Mouse (Mus musculus): Measurements from ENCODE around the gene Coq2. TPM values are rescaled to one million over a fixed set of nuclear protein-coding genes. Genes with fewer than 3 reads are reported as not detected.

Coq2 gene
- polyA plus RNA-seq (2012; rRNA removed) = 83.5 and 88.4 TPM in 2 replicates

GRCm38 (mm10) chr5:100674711-100675376 is at the start of gene Coq2:
Gene Coq2 (minus strand): TSS chr5:100675140.

DNA sequence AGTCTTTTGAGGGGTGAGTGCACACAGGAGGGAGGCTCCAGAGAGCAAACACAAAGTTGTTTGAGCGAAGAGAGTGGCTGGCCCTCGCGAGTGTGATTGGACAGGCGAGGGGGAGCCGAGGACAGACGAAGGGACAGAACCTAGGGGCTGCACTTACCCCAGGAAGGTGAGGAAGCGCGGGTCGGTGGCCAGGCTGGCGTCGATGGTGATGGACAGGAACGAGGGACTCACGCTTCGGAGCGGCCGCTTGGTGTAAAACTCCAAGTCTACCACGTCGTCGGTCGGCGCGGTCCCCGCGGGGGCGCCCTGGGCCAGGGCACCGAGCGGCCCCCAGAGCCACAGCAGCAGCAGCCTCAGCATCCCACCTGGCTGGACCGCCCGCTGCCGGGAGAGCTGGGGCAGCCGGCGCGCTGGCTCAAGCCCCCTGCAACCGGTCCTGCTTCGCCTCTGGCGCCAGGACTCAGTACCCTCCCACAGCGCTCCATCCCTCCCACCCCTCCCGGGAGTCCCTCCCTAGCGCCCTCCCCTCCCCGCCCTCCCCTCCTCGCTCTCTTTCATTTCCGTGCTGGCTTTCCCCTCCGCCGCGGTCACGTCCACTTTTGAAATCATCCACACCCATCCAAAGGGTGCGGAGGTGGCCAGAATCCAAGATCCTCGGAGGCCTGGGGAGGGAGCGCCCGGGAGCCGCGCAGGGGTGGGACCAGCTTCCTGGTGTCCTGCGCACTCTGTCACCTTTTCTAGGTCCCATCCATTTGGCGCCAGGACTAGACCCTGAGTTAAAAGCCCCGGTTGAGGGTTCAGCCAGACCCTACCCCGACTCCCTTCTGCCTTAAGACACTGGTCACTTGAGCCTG is 44.5 kb upstream of the Coq2 start, which contains the start of gene Hpse:
Hpse (minus strand) TSS at position 482 of the 854 bp plus-strand sequence.

Other genes with a start within 250 kb of the Coq2 start
- gene Lin54, start 174.5 kb downstream of the Coq2 start, polyA plus RNA-seq (2012; rRNA removed) = 6.7 and 6.8 TPM in 2 replicates
- gene Cops4, start 156.8 kb downstream of the Coq2 start, polyA plus RNA-seq (2012; rRNA removed) = 77.5 and 78.0 TPM in 2 replicates
- gene Plac8, start 102.9 kb downstream of the Coq2 start, polyA plus RNA-seq (2012; rRNA removed) = 1.9 and 4.8 TPM in 2 replicates
- gene Hpse, start 44.6 kb upstream of the Coq2 start, polyA plus RNA-seq (2012; rRNA removed) = 0.38 and 0.47 TPM in 2 replicates
- gene Helq, start 123.5 kb upstream of the Coq2 start, polyA plus RNA-seq (2012; rRNA removed) = 37.7 and 40.6 TPM in 2 replicates
- 71.2 and 72.9 TPM in 2 replicates for gene Mrps18c, start 123.5 kb upstream of the Coq2 start, polyA plus RNA-seq (2012; rRNA removed)
- 9.1 and 9.5 TPM in 2 replicates for gene Abraxas1, start 145.8 kb upstream of the Coq2 start, polyA plus RNA-seq (2012; rRNA removed)
- gene Gpat3, start 170.6 kb upstream of the Coq2 start, polyA plus RNA-seq (2012; rRNA removed) = 0.82 and 0.83 TPM in 2 replicates